Mouse (Mus musculus) fibroblast of lung, adult 2 months (primary cell): ENCODE results near the gene Ap4b1.

ENCODE experiments used
- DNase-seq: peaks from one replicate; pipeline ENCODE4 v3.0.0-alpha.2; 2011; ENCODE audit warnings: low read depth

The Ap4b1 gene

GRCm38 (mm10) chr3:103857036-103857805 lies 47.9 kb downstream of the Ap4b1 start:
- no peak for DNase-seq

GRCm38 (mm10) chr3:103857977-103858563 lies 48.8 kb downstream of the Ap4b1 start:
- DNase-seq: no peak

GRCm38 (mm10) chr3:103858881-103859801 lies 49.8 kb downstream of the Ap4b1 start, which contains the start of gene Ptpn22:
Gene Ptpn22 (plus strand): TSS chr3:103859795.
- no peak for DNase-seq

DNA sequence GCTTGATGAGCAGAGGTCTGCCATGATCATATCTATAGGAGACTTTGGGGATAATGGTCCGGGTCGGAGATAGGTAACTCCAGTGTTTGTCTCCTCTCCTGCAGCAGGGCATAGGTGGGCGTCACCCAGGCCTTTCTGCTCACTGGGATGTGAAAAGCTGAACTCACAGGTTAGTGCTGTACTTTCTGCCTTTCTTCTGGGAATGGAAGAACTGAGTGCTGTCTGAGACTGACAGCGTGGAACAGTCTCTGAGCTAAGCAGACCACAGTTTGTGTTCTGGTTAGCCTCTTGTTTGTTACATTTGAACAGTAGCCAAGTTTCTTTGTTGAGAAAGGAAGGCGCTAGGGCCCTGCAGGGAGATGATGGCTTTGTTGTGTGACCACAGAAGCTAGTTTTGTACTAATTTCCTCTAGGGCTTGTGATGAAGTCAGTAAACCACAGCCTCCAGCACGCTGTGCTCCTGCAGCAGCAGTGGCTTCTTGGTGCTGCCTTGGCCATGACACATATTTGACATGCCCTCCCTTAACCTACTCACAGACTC lies 50.6 kb downstream of the Ap4b1 start:
- peak; percentile 48 for DNase-seq

- no peak for DNase-seq
Measured at GRCm38 (mm10) chr3:103862721-103863220, 53.5 kb downstream of the Ap4b1 start.

DNA sequence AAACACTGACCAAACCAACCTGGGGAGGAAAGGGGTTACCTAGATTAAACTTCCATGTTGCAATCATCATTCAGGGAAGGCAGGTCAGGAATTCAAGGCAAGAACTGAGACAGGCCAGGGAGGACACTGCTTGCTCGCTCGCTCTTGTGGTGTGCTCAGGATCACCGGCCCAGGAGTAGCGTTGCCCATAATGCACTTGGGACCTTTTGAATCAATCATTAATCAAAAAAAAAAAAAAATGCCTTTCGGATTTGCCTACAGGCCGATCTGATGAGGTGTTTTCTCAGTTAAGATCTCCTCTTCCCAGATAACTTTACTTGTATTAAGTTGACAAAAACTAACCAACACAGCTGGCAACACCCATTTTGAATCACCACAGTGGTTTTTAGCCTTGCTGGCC lies 54.9 kb downstream of the Ap4b1 start:
- no peak for DNase-seq

GRCm38 (mm10) chr3:103867424-103867971 lies 58.2 kb downstream of the Ap4b1 start:
- no peak for DNase-seq

DNA sequence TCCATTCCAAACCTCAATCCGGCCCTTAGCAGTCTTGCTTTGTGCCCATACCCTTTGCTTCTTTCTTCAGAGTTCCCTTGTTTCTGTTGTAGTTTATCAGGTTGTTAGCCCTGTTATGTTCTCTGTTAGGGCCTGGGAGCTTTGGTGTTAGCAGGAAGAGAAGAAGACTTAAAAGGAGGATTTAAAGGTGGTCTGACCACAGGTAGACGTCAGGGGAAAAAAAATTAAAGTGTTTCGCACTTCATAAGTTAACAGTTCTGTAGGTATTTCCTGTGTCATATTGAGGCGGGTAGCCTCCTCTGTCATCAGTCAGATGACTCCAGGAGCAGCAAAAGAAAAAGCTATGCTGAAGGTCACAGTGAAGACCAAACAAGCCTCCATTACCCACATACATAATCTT lies 58.7 kb downstream of the Ap4b1 start:
- DNase-seq: no peak
